Mouse (Mus musculus): ENCODE data around the gene Olfr1378.

Gene Olfr1378

DNA sequence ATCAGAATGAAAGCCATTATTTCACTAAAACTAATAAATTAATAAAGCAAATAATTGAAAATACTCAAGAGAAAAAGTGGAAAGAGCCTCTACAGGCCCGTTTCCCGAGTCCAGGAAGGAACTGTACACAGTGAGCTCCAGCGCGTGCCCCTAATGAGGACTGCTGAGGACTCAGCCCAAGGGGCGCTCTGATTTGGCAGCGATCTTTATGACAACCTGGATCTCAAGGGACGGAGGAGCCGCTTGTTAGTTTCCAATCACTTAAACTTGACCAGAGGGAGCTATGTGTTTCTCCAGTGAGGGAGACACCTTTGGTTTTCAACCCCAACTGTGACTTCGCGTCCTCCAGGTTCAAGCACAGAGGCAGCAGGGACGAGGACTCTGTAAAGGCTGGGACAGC, at the start of gene Olfr1378:
Gene Olfr1378, plus strand, starts transcription at position 301 of the 400 bp plus-strand sequence.
- in situ Hi-C loops (cut with MboI), result no loop called here

DNA sequence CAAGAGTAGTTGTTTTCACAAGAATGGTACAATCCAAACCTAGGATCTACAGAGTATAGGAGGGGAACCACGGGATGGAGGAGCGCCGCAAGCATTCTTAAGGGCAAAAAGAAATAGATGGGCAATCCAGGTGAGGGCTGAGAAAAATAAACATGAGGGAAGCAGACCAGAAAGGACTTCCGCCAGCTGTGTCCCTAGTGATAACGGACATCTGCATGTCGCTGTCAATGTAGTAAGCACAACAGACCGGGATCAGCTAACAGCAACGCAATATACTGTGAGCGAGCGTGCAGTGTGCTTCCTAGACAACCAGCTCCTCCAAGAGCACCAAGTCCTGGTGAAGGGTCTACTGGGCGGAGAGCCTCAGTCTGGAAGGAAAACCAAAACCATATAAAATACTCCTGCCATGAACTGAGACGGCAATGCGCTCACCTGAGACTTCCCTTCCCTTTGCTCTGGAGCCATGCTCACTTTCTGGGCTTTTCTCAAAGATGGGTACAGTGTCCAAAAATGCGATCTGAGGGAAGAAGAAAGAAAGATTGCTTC, 35.8 kb upstream of the Olfr1378 start:
- in situ Hi-C loops (cut with MboI), result no loop called here

DNA sequence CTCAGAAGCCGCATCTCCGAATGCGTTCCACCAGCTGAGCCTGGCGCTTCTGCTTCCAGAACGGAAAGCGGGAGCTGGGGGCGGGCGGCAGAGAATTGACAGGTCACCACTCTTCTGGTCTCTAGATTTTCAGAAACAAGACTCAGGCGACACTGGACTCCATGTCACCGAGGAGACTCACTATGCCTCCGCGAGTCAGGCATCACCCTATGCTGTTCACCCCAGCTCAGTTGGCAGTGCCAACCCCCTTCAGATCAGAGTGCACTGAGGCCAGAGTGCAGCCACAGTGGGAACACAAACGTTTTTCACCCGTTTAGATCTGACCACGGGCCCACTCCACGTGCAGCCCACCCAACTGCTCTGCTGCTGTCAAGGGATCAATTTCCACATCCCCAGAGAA, 35.3 kb upstream of the Olfr1378 start:
- in situ Hi-C loops (cut with MboI), result no loop called here

DNA sequence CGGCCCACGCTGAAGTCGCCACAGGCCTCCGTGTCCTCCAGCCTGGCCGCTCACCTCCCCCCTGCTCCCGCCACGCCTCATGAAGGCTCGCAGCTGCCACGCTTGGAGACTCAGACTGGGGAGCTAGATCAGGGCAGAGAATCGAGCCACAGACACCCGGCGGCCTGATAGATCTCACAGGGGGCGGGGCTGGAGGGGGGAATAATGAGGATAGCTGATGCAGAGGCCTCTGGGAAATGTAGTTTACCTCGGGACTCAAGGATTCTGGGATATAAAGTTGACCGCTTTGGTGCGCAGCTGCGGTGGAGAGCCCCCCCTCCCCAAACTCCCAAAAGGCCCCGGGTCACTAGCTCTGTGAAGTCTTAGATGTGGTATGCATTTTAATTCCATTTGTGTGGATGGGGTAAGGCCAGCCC, 34.9 kb upstream of the Olfr1378 start, which contains the start of gene Zfp354b:
Gene Zfp354b, minus strand, starts transcription at position 183 of the 416 bp plus-strand sequence.
- in situ Hi-C loops (cut with MboI), result no loop called here

DNA sequence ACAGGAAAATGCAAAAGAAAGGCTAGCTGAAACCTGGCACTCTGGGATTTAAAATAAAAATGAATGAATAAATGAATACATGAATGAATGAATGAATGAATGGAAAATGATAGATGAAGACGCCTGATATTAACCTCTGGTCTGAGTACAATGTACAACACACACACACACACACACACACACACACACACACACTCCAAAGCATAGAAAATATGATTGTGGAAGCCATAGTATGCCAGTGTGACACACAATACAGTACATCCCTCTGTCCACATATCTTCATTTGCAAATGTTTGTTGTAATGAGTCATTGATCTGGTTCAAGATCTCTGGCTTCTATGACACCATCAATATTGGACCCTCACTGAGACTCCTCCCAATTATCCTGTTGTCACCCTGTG, 34.3 kb upstream of the Olfr1378 start:
- in situ Hi-C loops (cut with MboI), result no loop called here

DNA sequence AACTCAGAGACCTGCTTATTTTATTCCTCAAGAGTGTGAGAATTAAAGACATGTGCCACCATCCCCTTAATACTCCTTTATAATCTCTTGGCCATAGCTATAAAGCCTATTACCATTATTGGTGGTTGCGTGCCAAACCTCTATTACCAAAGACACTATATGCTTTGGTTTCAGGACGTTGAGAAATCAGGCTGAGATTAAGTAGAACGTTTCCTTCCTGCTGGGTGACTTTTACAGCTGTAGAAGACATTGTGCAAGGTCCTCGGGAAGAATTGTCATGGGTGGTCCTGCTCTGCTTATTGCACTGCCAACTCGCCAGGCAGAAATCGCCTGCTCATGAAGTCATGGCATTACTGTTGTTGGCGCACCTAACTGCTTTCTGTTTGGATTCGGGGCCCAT, 27.9 kb upstream of the Olfr1378 start:
- in situ Hi-C loops (cut with MboI), result no loop called here

DNA sequence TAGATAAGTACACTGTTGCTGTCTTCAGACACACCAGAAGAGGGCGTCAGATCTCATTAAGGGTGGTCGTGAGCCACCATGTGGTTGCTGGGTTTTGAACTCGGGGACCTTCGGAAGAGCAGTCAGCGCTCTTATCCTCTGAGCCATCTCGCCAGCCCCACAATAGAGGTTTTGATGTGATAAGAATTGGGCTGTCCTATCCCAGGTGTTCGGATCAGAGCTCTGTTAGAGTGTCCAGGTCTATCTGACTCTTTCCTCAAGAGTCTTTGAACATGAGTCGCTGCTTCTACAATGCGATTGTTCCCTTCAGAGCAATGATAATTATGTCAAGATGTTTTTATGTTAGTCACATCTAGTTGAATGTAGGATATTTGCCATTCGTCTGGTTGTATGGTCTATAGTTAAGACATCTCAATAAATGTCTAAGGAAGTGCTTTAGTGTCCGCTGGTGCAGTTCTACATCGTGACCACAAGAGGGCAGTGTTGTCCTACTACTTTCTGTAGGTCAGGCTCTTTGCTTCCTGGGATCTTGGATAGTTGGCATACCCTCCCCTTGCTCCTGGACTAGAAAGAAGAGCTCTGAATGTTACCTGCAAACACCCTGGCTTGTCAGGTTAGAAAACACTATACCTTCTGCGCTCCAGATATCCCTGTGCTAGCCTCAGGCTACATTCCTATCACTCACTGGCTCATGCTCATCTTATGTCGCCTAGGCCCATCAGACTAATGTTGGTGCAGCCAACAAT, 26.5 kb upstream of the Olfr1378 start:
- in situ Hi-C loops (cut with MboI), result no loop called here

DNA sequence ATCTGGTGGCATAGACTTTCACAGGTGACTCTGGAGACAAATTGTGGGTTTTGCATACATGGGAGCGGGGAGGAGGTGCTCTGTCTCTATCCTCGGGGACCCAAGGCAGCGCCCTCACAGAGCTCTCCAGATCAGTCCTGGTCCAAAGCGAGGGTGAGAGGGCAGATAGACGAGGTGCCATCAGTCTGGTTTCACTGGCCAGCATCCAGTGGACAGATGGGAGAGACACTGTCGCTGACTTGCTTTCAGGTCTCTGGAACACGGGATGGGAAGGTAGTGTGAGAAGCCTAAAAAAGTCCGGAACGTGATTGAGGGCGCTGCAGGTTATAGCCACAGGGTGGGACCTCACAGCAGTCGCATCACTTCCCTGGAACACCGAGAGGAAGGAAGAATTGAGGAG, 23.9 kb upstream of the Olfr1378 start:
- in situ Hi-C loops (cut with MboI), result no loop called here

DNA sequence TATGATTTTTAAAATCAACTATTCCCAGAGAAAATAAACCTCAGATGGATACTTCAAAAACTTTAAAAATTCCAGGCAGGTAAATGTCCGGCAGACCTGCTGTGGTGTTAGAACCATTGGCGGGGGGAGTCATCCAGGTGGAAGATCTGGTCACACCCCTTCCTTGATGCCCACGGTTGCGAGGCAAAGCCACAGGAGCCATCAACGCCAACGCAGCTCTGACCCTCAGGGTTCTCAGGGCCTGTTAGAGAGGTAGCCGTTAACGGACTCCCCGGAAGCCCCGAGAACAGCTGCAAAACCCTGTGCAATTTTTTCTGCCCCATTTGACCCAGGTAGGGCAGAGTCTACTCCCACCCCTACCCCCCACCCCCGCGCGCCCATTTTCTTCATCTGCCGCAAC, 22.8 kb upstream of the Olfr1378 start, which contains the start of gene 4933414I15Rik:
Gene 4933414I15Rik, minus strand, starts transcription at position 260 of the 400 bp plus-strand sequence.
- in situ Hi-C loops (cut with MboI), result no loop called here

DNA sequence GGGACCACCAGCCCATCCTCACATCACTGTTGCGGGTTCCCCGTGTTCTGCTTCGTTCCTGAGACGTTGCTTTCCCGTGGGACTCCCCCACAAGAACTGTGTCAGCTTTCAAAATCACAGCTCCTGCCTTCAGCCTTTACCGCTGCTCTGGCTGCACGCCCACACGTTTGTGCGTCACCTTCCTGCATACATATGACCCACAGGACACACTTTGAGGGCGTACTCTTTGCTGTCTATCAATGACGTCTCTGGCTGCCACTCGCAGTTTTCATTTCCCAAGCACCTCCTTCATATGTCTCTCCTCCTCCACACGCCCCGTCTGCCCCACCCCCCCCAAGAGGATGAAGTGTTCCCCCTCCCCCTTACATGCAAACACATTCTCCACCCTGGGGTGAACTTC, 14.0 kb upstream of the Olfr1378 start:
- in situ Hi-C loops (cut with MboI), result no loop called here

DNA sequence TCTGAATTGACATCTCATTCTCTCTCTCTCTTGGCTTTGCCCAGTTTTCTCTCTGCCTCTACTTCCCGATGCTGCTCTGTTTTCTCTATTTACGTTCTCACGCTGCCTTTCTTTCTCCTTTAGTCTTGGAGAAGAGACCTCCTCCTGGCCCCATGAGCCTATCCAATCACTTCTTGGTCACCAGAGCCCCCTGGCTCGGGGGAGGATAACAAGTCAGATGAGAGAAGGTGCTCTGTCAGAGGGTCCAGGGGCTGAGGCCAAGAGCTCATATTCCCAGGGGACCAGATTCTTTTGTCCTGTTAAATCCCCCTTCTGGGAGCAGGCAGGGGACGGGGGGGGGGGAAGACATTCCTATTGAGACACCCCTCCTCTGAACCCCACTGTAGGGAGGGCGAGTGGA, 12.7 kb upstream of the Olfr1378 start, which contains the start of gene Prop1:
Gene Prop1, minus strand, starts transcription at position 101 of the 400 bp plus-strand sequence.
- in situ Hi-C loops (cut with MboI), result no loop called here

DNA sequence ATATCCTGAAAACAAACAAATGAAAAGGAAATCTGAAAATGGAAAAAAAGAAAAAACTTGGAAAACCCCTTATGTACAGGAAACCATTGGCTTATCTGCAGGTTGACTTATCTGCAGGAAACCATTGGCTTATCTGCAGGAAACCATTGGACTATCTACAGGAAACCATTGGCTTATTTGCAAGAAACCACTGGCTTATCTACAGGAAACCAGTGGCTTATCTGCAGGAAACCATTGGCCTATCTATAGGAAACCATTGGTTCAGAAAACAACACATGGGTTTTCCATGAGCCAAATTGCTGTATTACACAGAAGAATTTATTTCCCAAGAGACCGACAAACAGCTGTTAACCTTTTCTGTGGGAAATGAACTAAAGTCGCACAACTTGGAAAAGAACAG, 1.4 kb upstream of the Olfr1378 start:
- in situ Hi-C loops (cut with MboI), result no loop called here

DNA sequence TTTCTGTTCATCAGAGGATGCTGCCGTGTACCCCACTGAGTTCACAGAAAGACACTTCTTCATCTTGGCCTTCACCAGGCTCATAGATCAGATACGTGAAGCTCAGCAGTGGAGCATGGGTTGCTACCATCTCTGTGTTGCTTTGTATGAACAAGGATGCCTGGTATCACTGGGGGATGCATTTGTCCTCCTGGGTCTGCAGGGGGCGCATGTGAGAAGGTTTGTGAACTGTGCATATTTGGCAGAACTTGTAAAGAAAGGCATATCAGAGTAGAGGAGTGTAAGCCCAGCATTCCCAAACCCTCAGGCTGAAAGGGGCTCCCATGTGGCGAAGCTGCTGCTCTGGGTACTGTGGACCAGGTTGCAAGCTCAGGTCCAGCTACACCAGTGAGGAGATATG, 10.9 kb downstream of the Olfr1378 start:
- in situ Hi-C loops (cut with MboI), result no loop called here

DNA sequence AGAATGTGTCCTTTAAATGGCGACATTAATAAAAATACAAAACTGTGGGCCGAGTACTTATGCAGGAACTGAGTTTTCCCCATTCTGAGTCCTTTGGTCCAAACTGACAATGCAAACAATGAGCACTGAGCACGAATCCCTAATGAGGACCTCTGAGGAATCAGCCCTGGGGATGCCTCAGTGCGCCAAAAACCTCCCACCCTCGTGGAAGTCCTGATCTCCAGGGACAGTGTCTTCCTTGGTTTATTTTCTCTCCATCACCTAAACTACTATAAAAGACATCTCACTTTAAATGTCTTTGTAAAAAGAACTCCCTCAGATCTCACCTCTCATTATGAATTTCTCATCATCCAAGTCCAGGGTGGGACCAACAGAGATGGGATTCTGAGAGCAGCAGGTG, 15.3 kb downstream of the Olfr1378 start, which contains the start of gene Olfr1377:
Gene Olfr1377, plus strand, starts transcription at position 301 of the 400 bp plus-strand sequence.
- in situ Hi-C loops (cut with MboI), result no loop called here

DNA sequence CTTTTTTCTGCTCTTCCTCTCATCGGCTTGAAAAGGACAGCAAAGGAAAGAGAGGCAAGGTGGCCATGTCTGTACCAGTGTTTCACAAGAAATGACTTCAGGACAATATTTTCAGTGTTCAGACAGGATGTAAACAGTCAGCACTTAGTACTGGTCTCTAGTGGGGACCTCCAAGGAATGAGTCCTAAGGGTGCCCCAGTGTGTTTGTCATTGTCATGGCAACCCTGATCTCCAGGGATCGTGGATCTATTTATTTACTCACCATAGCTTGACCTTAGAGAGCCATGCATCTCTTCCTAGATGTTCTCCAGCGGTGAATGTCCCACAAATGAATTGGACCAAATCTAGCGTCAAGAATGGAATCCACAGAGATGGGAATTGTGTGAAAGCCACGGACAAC, 37.0 kb downstream of the Olfr1378 start, which contains the start of gene Olfr51:
Gene Olfr51, plus strand, starts transcription at position 301 of the 400 bp plus-strand sequence.
- in situ Hi-C loops (cut with MboI), result no loop called here

DNA sequence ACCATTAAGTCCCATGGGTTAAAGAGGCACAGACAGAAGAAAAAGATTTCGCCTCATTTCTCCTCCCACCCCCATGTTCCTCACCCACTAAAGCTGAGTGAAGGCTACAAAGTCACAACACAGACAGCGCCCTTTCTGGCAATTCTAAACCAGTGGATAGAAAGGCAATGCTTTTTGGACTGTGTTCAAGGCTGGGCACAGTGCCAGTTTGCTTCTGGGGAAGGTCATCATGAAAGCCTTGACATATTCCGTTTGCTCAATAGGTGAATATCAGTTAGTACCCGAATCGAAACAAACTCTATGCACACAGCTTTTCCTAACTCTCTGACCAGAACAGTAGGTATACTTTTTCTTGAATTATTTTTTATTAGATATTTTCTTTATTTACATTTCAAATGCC, 45.5 kb downstream of the Olfr1378 start:
- in situ Hi-C loops (cut with MboI), result no loop called here

DNA sequence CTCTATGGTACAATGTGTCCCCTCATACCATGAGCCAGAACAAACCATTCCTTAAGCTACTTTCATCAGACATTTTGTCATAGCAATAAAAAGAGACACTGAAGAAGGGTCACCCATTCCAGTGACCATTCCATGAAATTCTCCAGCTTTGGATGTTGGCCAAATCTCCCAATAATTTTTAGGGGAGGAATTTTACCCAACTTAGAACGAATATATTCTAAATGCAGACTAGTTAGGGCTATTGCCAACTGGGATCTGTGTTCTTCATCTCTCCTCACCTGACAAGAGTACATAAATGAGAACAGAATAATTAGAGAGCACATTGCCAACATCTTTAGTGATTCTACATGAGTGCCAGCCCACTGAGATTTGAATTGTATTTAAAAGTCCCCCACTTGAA, 47.6 kb downstream of the Olfr1378 start, which contains the start of gene Olfr54:
Gene Olfr54, plus strand, starts transcription at position 301 of the 400 bp plus-strand sequence.
- in situ Hi-C loops (cut with MboI), result no loop called here

DNA sequence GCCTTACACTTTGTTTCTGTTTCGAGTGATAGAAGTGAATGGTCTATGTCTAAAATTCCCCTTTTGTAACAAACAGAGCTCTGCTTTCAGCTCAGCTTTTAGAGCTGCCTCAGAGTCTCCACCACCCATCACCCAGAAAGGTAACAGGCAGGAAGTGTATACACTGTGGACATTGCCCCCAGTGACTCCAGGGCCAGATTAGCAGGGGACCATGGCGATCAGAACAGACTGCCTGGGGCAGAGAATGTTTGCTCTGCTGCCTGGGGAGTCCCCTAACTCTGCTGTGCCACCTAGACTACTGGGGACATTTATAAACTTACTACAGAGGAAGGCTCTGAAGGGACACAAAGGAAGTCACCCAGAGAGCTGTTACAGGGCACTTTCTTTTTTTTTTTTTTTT, 50.0 kb downstream of the Olfr1378 start:
- in situ Hi-C loops (cut with MboI), result no loop called here
